Mouse (Mus musculus) liver, adult (tissue): Measurements from ENCODE around the gene 2310057M21Rik.

Experiments
- GATA4 ChIP-seq: IDR thresholded peaks from 2 replicates; pipeline ENCODE4 v1.6.1; 2014; ENCODE audit warnings: mild to moderate bottlenecking, low read length; ENCODE audit not compliant: insufficient replicate concordance

The 2310057M21Rik gene

GRCm38 (mm10) chr7:131333564-131333963, 29.0 kb downstream of the 2310057M21Rik start, which contains the start of gene Fam24a:
Gene Fam24a (plus strand): TSS chr7:131333864.
- no peak for TF ChIP-seq GATA4

GRCm38 (mm10) chr7:131331688-131332087, 30.9 kb downstream of the 2310057M21Rik start:
- TF ChIP-seq GATA4 = no peak

GRCm38 (mm10) chr7:131329416-131329815, 33.1 kb downstream of the 2310057M21Rik start, which contains the start of gene Fam24b:
Gene Fam24b (minus strand): TSS chr7:131329516.
- TF ChIP-seq GATA4 = no peak

GRCm38 (mm10) chr7:131327054-131327453, 35.5 kb downstream of the 2310057M21Rik start:
- no peak for TF ChIP-seq GATA4

GRCm38 (mm10) chr7:131322192-131322591, 40.4 kb downstream of the 2310057M21Rik start, which contains the start of gene Cuzd1:
Gene Cuzd1 (minus strand): TSS chr7:131322292.
- TF ChIP-seq GATA4 = no peak

- no peak for TF ChIP-seq GATA4
Measured at GRCm38 (mm10) chr7:131318340-131318739, 44.2 kb downstream of the 2310057M21Rik start.

GRCm38 (mm10) chr7:131317587-131317986, 45.0 kb downstream of the 2310057M21Rik start:
- TF ChIP-seq GATA4 = no peak

- no peak for TF ChIP-seq GATA4
Measured at GRCm38 (mm10) chr7:131314493-131314892, 48.1 kb downstream of the 2310057M21Rik start.

- no peak for TF ChIP-seq GATA4
Measured at GRCm38 (mm10) chr7:131306733-131307132, 55.8 kb downstream of the 2310057M21Rik start.

GRCm38 (mm10) chr7:131303340-131303739, 59.2 kb downstream of the 2310057M21Rik start:
- TF ChIP-seq GATA4 = no peak

- TF ChIP-seq GATA4 = no peak
Measured at GRCm38 (mm10) chr7:131297151-131297550, 65.4 kb downstream of the 2310057M21Rik start.
